Mouse (Mus musculus) cortical plate, adult 2 months (tissue): ENCODE data around the gene Gm49378. TPM values are rescaled to one million over a fixed set of nuclear protein-coding genes. Genes with fewer than 3 reads are reported as not detected.
A peak's percentile ranks its signal among the peaks of the same experiment; 100 is the strongest.

Experiments used
- H3K27ac ChIP-seq: fragments of 200-500 bp; 2 replicates; pipeline ENCODE4 v1.5.1; 2012; ENCODE audit warnings: low read length, control low read depth, inconsistent platforms; ENCODE audit not compliant: insufficient read depth
- H3K4me1 ChIP-seq: fragments of 200-500 bp; 2 replicates; pipeline ENCODE4 v1.6.1; 2011; ENCODE audit warnings: low read length; ENCODE audit not compliant: control insufficient read depth, insufficient read depth
- H3K4me3 ChIP-seq: fragments of 200-500 bp; 2 replicates; pipeline ENCODE4 v1.5.1; 2011; ENCODE audit warnings: mild to moderate bottlenecking, low read length, control low read depth; ENCODE audit not compliant: insufficient read depth
- CTCF ChIP-seq: fragments of 200-500 bp; IDR thresholded peaks from 2 replicates; pipeline ENCODE4 v1.5.1; 2011; ENCODE audit warnings: mild to moderate bottlenecking, control low read depth, low read length; ENCODE audit not compliant: insufficient read depth; ENCODE audit errors: extremely low read depth
- POLR2A ChIP-seq: fragments of 200-500 bp; IDR thresholded peaks from 2 replicates; pipeline ENCODE4 v1.6.1; 2011; ENCODE audit warnings: mild to moderate bottlenecking, low read length, control low read depth; ENCODE audit not compliant: insufficient read depth; ENCODE audit errors: extremely low read depth
- polyA plus RNA-seq: library from polyadenylated mRNA; depleted of rRNA; stranded (reverse); fragments of >200 nt; gene quantifications from 2 replicates; pipeline ENCODE4 v1.2.3, GENCODE M21; 2012

The Gm49378 gene
- polyA plus RNA-seq, 1 experiment: 6.5 TPM

- TF ChIP-seq CTCF: no peak
- no peak for TF ChIP-seq POLR2A
Measured at GRCm38 (mm10) chr14:55608339-55608738, 29.4 kb downstream of the Gm49378 start.

GRCm38 (mm10) chr14:55605743-55606459 is 31.8 kb downstream of the Gm49378 start:
- no peak overlapping the region for H3K4me3 ChIP-seq
- no peaks in the 10 kb centered on the region for H3K4me1 ChIP-seq
- no peak overlapping the region for H3K27ac ChIP-seq
- TF ChIP-seq POLR2A: no peak
- TF ChIP-seq CTCF: no peak

More at GRCm38 (mm10) chr14:55608339-55608738, 29.4 kb downstream of the Gm49378 start:
- Histone ChIP-seq H3K27ac (no peak overlapping the region), H3K4me3 (no peak overlapping the region), H3K4me1 (no peaks in the 10 kb centered on the region)

GRCm38 (mm10) chr14:55604823-55605222 is 32.9 kb downstream of the Gm49378 start:
- TF ChIP-seq CTCF (no peak), POLR2A (no peak)
- Histone ChIP-seq H3K27ac (no peak overlapping the region), H3K4me3 (no peak overlapping the region), H3K4me1 (no peaks in the 10 kb centered on the region)

- H3K4me3 ChIP-seq: 0 out of 2 replicates have a peak overlapping the region, but pooled peaks have one; percentile 1
- no peaks in the 10 kb centered on the region for H3K4me1 ChIP-seq
- no peak overlapping the region for H3K27ac ChIP-seq
- TF ChIP-seq CTCF (peak; percentile 84), POLR2A (peak; percentile 31; the same call in 1 of the 2 replicates)
Measured at GRCm38 (mm10) chr14:55603633-55604576, 33.8 kb downstream of the Gm49378 start.

- H3K4me1 ChIP-seq: no peaks in the 10 kb centered on the region
- TF ChIP-seq CTCF (no peak), POLR2A (no peak)
- H3K27ac ChIP-seq: no peak within 1 kb of the TSS
- 0 out of 2 replicates have a peak within 1 kb of the TSS, but pooled peaks have one; percentile 1 for H3K4me3 ChIP-seq
Measured at GRCm38 (mm10) chr14:55603271-55603632, 34.4 kb downstream of the Gm49378 start, which contains the start of gene Irf9. Irf9 (plus strand) TSS chr14:55603571.

- H3K4me3 ChIP-seq: no peak overlapping the region
- TF ChIP-seq POLR2A (no peak), CTCF (no peak)
Measured at GRCm38 (mm10) chr14:55598521-55599390, 38.9 kb downstream of the Gm49378 start.

GRCm38 (mm10) chr14:55596036-55596690 is 41.5 kb downstream of the Gm49378 start:
- TF ChIP-seq CTCF (no peak), POLR2A (no peak)
- H3K27ac ChIP-seq: no peak overlapping the region

More at GRCm38 (mm10) chr14:55598521-55599390, 38.9 kb downstream of the Gm49378 start:
- no peak overlapping the region for H3K27ac ChIP-seq
- no peaks in the 10 kb centered on the region for H3K4me1 ChIP-seq

GRCm38 (mm10) chr14:55592226-55592625 is 45.5 kb downstream of the Gm49378 start:
- no peak overlapping the region for H3K27ac ChIP-seq
- TF ChIP-seq CTCF: no peak
- no peak for TF ChIP-seq POLR2A
- H3K4me3 ChIP-seq: peak overlapping the region; percentile 72
- no peaks in the 10 kb centered on the region; the same call in 1 of the 2 replicates for H3K4me1 ChIP-seq

More at GRCm38 (mm10) chr14:55596036-55596690, 41.5 kb downstream of the Gm49378 start:
- Histone ChIP-seq H3K4me1 (no peaks in the 10 kb centered on the region; the same call in 1 of the 2 replicates), H3K4me3 (no peak overlapping the region)
